Mouse (Mus musculus): Measurements from ENCODE around the gene 2010300C02Rik. TPM values are rescaled to one million over a fixed set of nuclear protein-coding genes. Genes with fewer than 3 reads are reported as not detected.

The 2010300C02Rik gene
- 0.72 TPM for polyA plus RNA-seq (2017; shearing (Covaris generic))

DNA sequence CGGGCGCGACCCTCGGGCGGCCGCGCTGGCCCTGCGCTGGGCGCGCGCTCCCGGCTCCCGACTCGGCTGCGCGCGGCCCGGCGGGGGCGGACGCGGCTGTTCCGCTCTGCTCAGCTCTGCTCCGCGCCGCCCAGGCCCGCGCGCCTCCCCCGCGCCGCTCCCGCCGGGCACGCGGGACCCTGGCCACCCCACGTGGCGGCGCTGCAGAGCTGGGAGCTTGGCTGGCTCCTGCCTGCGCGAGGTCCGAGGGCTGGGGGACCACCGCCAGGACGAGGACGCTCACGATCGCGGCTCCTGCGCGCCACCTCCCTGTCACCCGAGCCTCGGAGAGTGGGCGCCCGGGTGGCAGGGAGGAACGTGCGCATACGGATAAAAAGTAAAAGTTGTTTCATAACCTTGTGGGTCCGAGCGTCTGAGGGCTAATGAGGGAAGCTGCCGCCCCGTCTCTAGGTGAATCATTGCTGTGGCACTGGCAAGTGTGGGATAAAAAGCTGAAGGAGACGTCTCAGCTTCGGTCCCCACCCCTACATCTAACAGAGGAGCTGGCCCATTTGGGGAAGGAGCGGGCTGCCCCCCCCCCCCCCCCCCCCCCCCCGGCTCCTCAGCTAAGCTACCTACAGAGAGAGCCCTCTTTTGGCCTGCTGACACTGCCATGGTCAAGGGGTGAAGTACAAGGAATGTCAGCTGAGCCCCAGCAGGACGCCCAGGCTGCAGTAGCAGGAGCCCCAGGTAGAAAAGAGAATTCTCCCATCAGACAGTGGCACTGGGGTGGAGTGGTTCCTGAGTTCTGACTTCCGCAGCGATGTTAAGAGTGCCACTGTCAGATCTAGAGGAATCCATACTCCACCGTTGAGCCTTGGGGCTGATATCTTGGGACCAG lies at the start of gene 2010300C02Rik:
Gene 2010300C02Rik, minus strand, starts transcription at position 325 of the 880 bp plus-strand sequence.

Other genes with a start within 250 kb of the 2010300C02Rik start
- gene Mgat4a, start 179.1 kb downstream of the 2010300C02Rik start, polyA plus RNA-seq (2017; shearing (Covaris generic)), result 13.9 TPM
- 1.4 TPM for gene Tsga10, start 146.3 kb upstream of the 2010300C02Rik start, polyA plus RNA-seq (2017; shearing (Covaris generic))
- 1.7 TPM for gene Lipt1, start 151.7 kb upstream of the 2010300C02Rik start, polyA plus RNA-seq (2017; shearing (Covaris generic))
- gene Mitd1, start 170.3 kb upstream of the 2010300C02Rik start, polyA plus RNA-seq (2017; shearing (Covaris generic)), result 40.7 TPM
- 55.8 TPM for gene Mrpl30, start 170.4 kb upstream of the 2010300C02Rik start, polyA plus RNA-seq (2017; shearing (Covaris generic))
- not detected for gene Lyg2, start 196.4 kb upstream of the 2010300C02Rik start, polyA plus RNA-seq (2017; shearing (Covaris generic))
- not detected for gene Lyg1, start 237.7 kb upstream of the 2010300C02Rik start, polyA plus RNA-seq (2017; shearing (Covaris generic))

Measured in effector memory CD4-positive, alpha-beta T cell, adult 5 months (primary cell).